ENCODE assay signal across 33 mouse cellular contexts in genomic region chr13:99525491-99525890, GRCm38 (mm10). TPM values are rescaled to one million over a fixed set of nuclear protein-coding genes. Genes with fewer than 3 reads are reported as not detected.
"Had no signal": no experiment of that assay in that cellular context is flagged by ENCODE, and none has a peak within 500 bp of the region (broad histone marks: within the 10 kb centered on the region; RNA-seq: fewer than 3 reads in every experiment).

No protein-coding gene starts in this region.

- DNase-seq: left cerebral cortex, postnatal 4 days; liver; liver, embryonic 13.5 days; liver, postnatal 0 days; lung, adult 18-20 months; lung, adult 2 months; lung, embryonic 14.5 days; lung, postnatal 10 days; lung, postnatal 14 days; lung, postnatal 36 days; lung, postnatal 4 days; midbrain, embryonic 14.5 days had no signal

- H3K9me3 ChIP-seq: limb, embryonic 10.5 days; limb, embryonic 12.5 days; limb, embryonic 13.5 days; limb, embryonic 15.5 days; liver, embryonic 12.5 days; liver, embryonic 13.5 days; liver, embryonic 15.5 days; lung, embryonic 15.5 days; megakaryocyte, embryonic 14.5 days; midbrain, embryonic 10.5 days; midbrain, embryonic 12.5 days; midbrain, embryonic 13.5 days; midbrain, embryonic 15.5 days; neural tube, embryonic 12.5 days had no signal

- H3K4me1 ChIP-seq: limb, embryonic 10.5 days; limb, embryonic 12.5 days; limb, embryonic 13.5 days; liver, embryonic 12.5 days; liver, embryonic 13.5 days; liver, embryonic 15.5 days; lung, embryonic 15.5 days; megakaryocyte, embryonic 14.5 days; midbrain, embryonic 12.5 days; midbrain, embryonic 13.5 days; midbrain, embryonic 15.5 days; neural tube, embryonic 12.5 days had no signal

- ATAC-seq: liver, embryonic 12.5 days; liver, postnatal 0 days; lung, postnatal 0 days; midbrain, embryonic 13.5 days; midbrain, embryonic 15.5 days; midbrain, embryonic 16.5 days had no signal

- H3K4me3 ChIP-seq: limb, embryonic 10.5 days; limb, embryonic 12.5 days; limb, embryonic 13.5 days; limb, embryonic 15.5 days; liver, embryonic 12.5 days; liver, embryonic 13.5 days; liver, embryonic 15.5 days; lung, embryonic 15.5 days; megakaryocyte, embryonic 14.5 days; midbrain, embryonic 10.5 days; midbrain, embryonic 12.5 days; midbrain, embryonic 13.5 days; midbrain, embryonic 15.5 days; myocyte; neural tube, embryonic 12.5 days had no signal

- H3K27me3 ChIP-seq: limb, embryonic 12.5 days; limb, embryonic 13.5 days; limb, embryonic 15.5 days; liver, embryonic 12.5 days; liver, embryonic 13.5 days; liver, embryonic 15.5 days; lung, embryonic 15.5 days; midbrain, embryonic 12.5 days; midbrain, embryonic 13.5 days; midbrain, embryonic 15.5 days; neural tube, embryonic 12.5 days had no signal

- H3K27ac ChIP-seq: limb, embryonic 10.5 days; limb, embryonic 12.5 days; limb, embryonic 13.5 days; limb, embryonic 15.5 days; liver, embryonic 12.5 days; liver, embryonic 13.5 days; liver, embryonic 14.5 days; liver, embryonic 15.5 days; lung, embryonic 15.5 days; macrophage; midbrain, embryonic 10.5 days; midbrain, embryonic 12.5 days; midbrain, embryonic 13.5 days; midbrain, embryonic 15.5 days; neural tube, embryonic 12.5 days had no signal

- H3K36me3 ChIP-seq: limb, embryonic 10.5 days; limb, embryonic 12.5 days; limb, embryonic 13.5 days; limb, embryonic 15.5 days; liver, embryonic 12.5 days; liver, embryonic 13.5 days; liver, embryonic 15.5 days; lung, embryonic 15.5 days; midbrain, embryonic 10.5 days; midbrain, embryonic 12.5 days; midbrain, embryonic 13.5 days; midbrain, embryonic 15.5 days; neural tube, embryonic 12.5 days had no signal

- H3K4me2 ChIP-seq: limb, embryonic 12.5 days; limb, embryonic 13.5 days; limb, embryonic 15.5 days; liver, embryonic 11.5 days; liver, embryonic 12.5 days; liver, embryonic 13.5 days; liver, embryonic 15.5 days; lung, embryonic 14.5 days; lung, embryonic 15.5 days; midbrain, embryonic 11.5 days; midbrain, embryonic 12.5 days; midbrain, embryonic 13.5 days; midbrain, embryonic 15.5 days; neural tube, embryonic 12.5 days had no signal

- H3K9ac ChIP-seq: limb, embryonic 12.5 days; limb, embryonic 13.5 days; limb, embryonic 15.5 days; liver, embryonic 12.5 days; liver, embryonic 13.5 days; liver, embryonic 14.5 days; liver, embryonic 15.5 days; liver, postnatal 0 days; lung, embryonic 14.5 days; lung, embryonic 15.5 days; midbrain, embryonic 12.5 days; midbrain, embryonic 13.5 days; midbrain, embryonic 15.5 days; neural tube, embryonic 12.5 days had no signal

RNA-seq across cellular contexts. Expression of gene Map1b, which starts 9.2 kb away (rescaled TPM):
- total RNA-seq: megakaryocyte-erythroid progenitor cell, adult 5-6 weeks had no signal
